9 mouse cellular contexts compared by ENCODE assay signal in genomic region chr14:75767492-75768274, GRCm38 (mm10). TPM values are rescaled to one million over a fixed set of nuclear protein-coding genes. Genes with fewer than 3 reads are reported as not detected.
A peak's percentile ranks its signal among the peaks of the same experiment; 100 is the strongest.
DNase-seq lines count a peak whose midpoint lies in the region; ATAC-seq and TF ChIP-seq lines count a peak whose summit lies in the region.
"Had no signal": no experiment of that assay in that cellular context is flagged by ENCODE, and none has a peak within 500 bp of the region (broad histone marks: within the 10 kb centered on the region; RNA-seq: fewer than 3 reads in every experiment).

No protein-coding gene starts in this region.

- peak overlapping the region; percentile 37 for H3K4me2 ChIP-seq in embryonic facial prominence, embryonic 15.5 days (replicated peaks)
- peak overlapping the region; percentile 51 for H3K4me2 ChIP-seq in heart, embryonic 13.5 days
- H3K4me2 ChIP-seq in kidney, postnatal 0 days (ENCODE audit: low read length): peak overlapping the region; percentile 30; the same call in 1 of the 2 replicates
- no peak overlapping the region for H3K4me2 ChIP-seq in liver, embryonic 11.5 days
- peak overlapping the region; percentile 40 for H3K4me2 ChIP-seq in neural tube, embryonic 12.5 days (replicated peaks)

- H3K36me3 ChIP-seq in embryonic facial prominence, embryonic 15.5 days: no peaks in the 10 kb centered on the region
- peaks cover 71% of the 10 kb centered on the region for H3K36me3 ChIP-seq in heart, embryonic 13.5 days
- peaks cover 4% of the 10 kb centered on the region; the same call in 1 of the 2 replicates for H3K36me3 ChIP-seq in kidney, postnatal 0 days (ENCODE audit: insufficient read depth, low read length)
- peaks cover 11% of the 10 kb centered on the region; the same call in 1 of the 2 replicates for H3K36me3 ChIP-seq in liver, embryonic 11.5 days (ENCODE audit: control insufficient read depth, insufficient read depth, low read length)
- peaks cover 41% of the 10 kb centered on the region for H3K36me3 ChIP-seq in neural tube, embryonic 12.5 days
- H3K36me3 ChIP-seq in thymus, adult 2 months (ENCODE audit: control insufficient read depth, insufficient read depth, low read length): peaks cover 8% of the 10 kb centered on the region

- no peak overlapping the region for H3K9ac ChIP-seq in embryonic facial prominence, embryonic 15.5 days
- peak overlapping the region; percentile 34; the same call in 1 of the 2 replicates for H3K9ac ChIP-seq in heart, embryonic 13.5 days
- H3K9ac ChIP-seq in kidney, postnatal 0 days (ENCODE audit: low read depth, low read length): no peak overlapping the region
- H3K9ac ChIP-seq in liver, embryonic 11.5 days (ENCODE audit: low read depth, low read length): no peak overlapping the region
- H3K9ac ChIP-seq in neural tube, embryonic 12.5 days: no peak overlapping the region

- no peaks in the 10 kb centered on the region for H3K27me3 ChIP-seq in embryonic facial prominence, embryonic 15.5 days
- no peaks in the 10 kb centered on the region for H3K27me3 ChIP-seq in heart, embryonic 13.5 days (replicated peaks)
- no peaks in the 10 kb centered on the region for H3K27me3 ChIP-seq in kidney, postnatal 0 days (ENCODE audit: insufficient read depth, low read length)
- no peaks in the 10 kb centered on the region for H3K27me3 ChIP-seq in liver, embryonic 11.5 days (replicated peaks; ENCODE audit: control insufficient read depth, insufficient read depth, low read length)
- no peaks in the 10 kb centered on the region for H3K27me3 ChIP-seq in neural tube, embryonic 12.5 days (replicated peaks)
- no peaks in the 10 kb centered on the region for H3K27me3 ChIP-seq in thymus, adult 2 months (ENCODE audit: control insufficient read depth, insufficient read depth, low read length)

- no peak overlapping the region for H3K27ac ChIP-seq in embryonic facial prominence, embryonic 15.5 days (replicated peaks)
- no peak overlapping the region for H3K27ac ChIP-seq in heart, embryonic 13.5 days (replicated peaks)
- H3K27ac ChIP-seq in kidney, postnatal 0 days: no peak overlapping the region
- no peak overlapping the region for H3K27ac ChIP-seq in liver, embryonic 11.5 days (ENCODE audit: low read depth, low read length)
- no peak overlapping the region for H3K27ac ChIP-seq in neural tube, embryonic 12.5 days
- H3K27ac ChIP-seq in thymus, adult 2 months (ENCODE audit: control insufficient read depth, insufficient read depth, low read length): no peak overlapping the region
- H3K27ac ChIP-seq: macrophage had no signal

- 47% methylated on average over 17 of the region's 17 CpGs for WGBS in embryonic facial prominence, embryonic 15.5 days
- 56% methylated on average over 17 of the region's 17 CpGs for WGBS in heart, embryonic 13.5 days
- WGBS in kidney, postnatal 0 days: 48% methylated on average over 17 of the region's 17 CpGs
- 64% methylated on average over 17 of the region's 17 CpGs for WGBS in liver, embryonic 11.5 days
- 50% methylated on average over 17 of the region's 17 CpGs for WGBS in neural tube, embryonic 12.5 days
- 71% methylated on average over 17 of the region's 17 CpGs for WGBS in thymus, adult 2 months

- H3K4me1 ChIP-seq in embryonic facial prominence, embryonic 15.5 days: no peaks in the 10 kb centered on the region
- H3K4me1 ChIP-seq in heart, embryonic 13.5 days: peaks cover 10% of the 10 kb centered on the region
- no peaks in the 10 kb centered on the region for H3K4me1 ChIP-seq in kidney, postnatal 0 days (replicated peaks; ENCODE audit: insufficient read depth, low read length)
- H3K4me1 ChIP-seq in liver, embryonic 11.5 days (replicated peaks; ENCODE audit: control insufficient read depth, insufficient read depth, low read length): peaks cover 2% of the 10 kb centered on the region
- H3K4me1 ChIP-seq in neural tube, embryonic 12.5 days: no peaks in the 10 kb centered on the region
- peaks cover 9% of the 10 kb centered on the region for H3K4me1 ChIP-seq in thymus, adult 2 months (replicated peaks; ENCODE audit: control insufficient read depth, insufficient read depth, low read length)

- peak; percentile 28 for ATAC-seq in CD4-positive, CD25-positive, alpha-beta regulatory T cell, adult 4 months
- ATAC-seq in embryonic facial prominence, embryonic 15.5 days (ENCODE audit: insufficient number of reproducible peaks, low FRiP score, low TSS enrichment, low read depth): peak; percentile 71; the same call in 1 of the 2 replicates
- ATAC-seq in heart, embryonic 13.5 days (ENCODE audit: extremely low read depth, insufficient number of reproducible peaks, low FRiP score, low TSS enrichment): no peak
- ATAC-seq in kidney, postnatal 0 days (replicated peaks; ENCODE audit: low FRiP score, low read depth): peak; percentile 68
- ATAC-seq in liver, embryonic 11.5 days (replicated peaks; ENCODE audit: low FRiP score): peak; percentile 53; the same call in 1 of the 2 replicates
- peak; percentile 89 for ATAC-seq in neural tube, embryonic 12.5 days (ENCODE audit: low FRiP score, low read depth)

- TF ChIP-seq CTCF in kidney, postnatal 0 days (IDR thresholded peaks at IDR 0.05; ENCODE audit: low read depth): peak; percentile 93
- no peak for TF ChIP-seq CTCF in thymus, adult 2 months (IDR thresholded peaks at IDR 0.05; ENCODE audit: borderline replicate concordance, control insufficient read depth, extremely low read depth, insufficient read depth, low read length, poor library complexity)

- peak; percentile 70 to 76 for DNase-seq in adrenal gland, postnatal 36 days
- peak; percentile 91 for DNase-seq in kidney, postnatal 0 days (ENCODE audit: low spot score)
- DNase-seq in liver, embryonic 11.5 days (ENCODE audit: low spot score): peak; percentile 63
- DNase-seq in thymus, adult 2 months: peak; percentile 67

- no peak for TF ChIP-seq POLR2A in thymus, adult 2 months (IDR thresholded peaks at IDR 0.05; ENCODE audit: control insufficient read depth, extremely low read depth, insufficient read depth, low read length, poor library complexity)

- 0 out of 2 replicates have a peak overlapping the region, but pooled peaks have one; percentile 17 for H3K4me3 ChIP-seq in embryonic facial prominence, embryonic 15.5 days (replicated peaks)
- H3K4me3 ChIP-seq in heart, embryonic 13.5 days: no peak overlapping the region
- no peak overlapping the region for H3K4me3 ChIP-seq in kidney, postnatal 0 days (replicated peaks; ENCODE audit: low read depth, low read length)
- no peak overlapping the region for H3K4me3 ChIP-seq in liver, embryonic 11.5 days (ENCODE audit: low read depth, low read length)
- no peak overlapping the region for H3K4me3 ChIP-seq in neural tube, embryonic 12.5 days
- no peak overlapping the region for H3K4me3 ChIP-seq in thymus, adult 2 months (ENCODE audit: control insufficient read depth, insufficient read depth, low read length)

- H3K9me3 ChIP-seq in embryonic facial prominence, embryonic 15.5 days (replicated peaks): no peaks in the 10 kb centered on the region
- H3K9me3 ChIP-seq in heart, embryonic 13.5 days: no peaks in the 10 kb centered on the region
- no peaks in the 10 kb centered on the region for H3K9me3 ChIP-seq in kidney, postnatal 0 days (replicated peaks; ENCODE audit: low read length)
- no peaks in the 10 kb centered on the region for H3K9me3 ChIP-seq in liver, embryonic 11.5 days (ENCODE audit: control insufficient read depth, low read length)
- no peaks in the 10 kb centered on the region for H3K9me3 ChIP-seq in neural tube, embryonic 12.5 days

RNA-seq across cellular contexts. Expression of gene Cog3, which starts 13.4 kb away (rescaled TPM):
- polyA plus RNA-seq in CD4-positive, CD25-positive, alpha-beta regulatory T cell, adult 4 months (2017; shearing (Covaris generic)): 10 to 100 TPM in 1 of 2 experiments, 1 to 10 TPM in 1; 9.4 to 11.3 TPM
- 10 to 100 TPM; 26.5 to 33.3 TPM for total RNA-seq in adrenal gland, postnatal 36 days (2021)
- 20.8 TPM in 2 replicates for polyA plus RNA-seq in embryonic facial prominence, embryonic 15.5 days (2015; fragmentation: Nextera tagmentation; extraction: Ambion mirVana)
- 11.7 and 11.8 TPM in 2 replicates for polyA plus RNA-seq in heart, embryonic 13.5 days (2015; fragmentation: Nextera tagmentation; extraction: Ambion mirVana)
- polyA plus RNA-seq in kidney, postnatal 0 days (2015; fragmentation: Nextera tagmentation; extraction: Ambion mirVana): 16.3 and 16.6 TPM in 2 replicates
- polyA plus RNA-seq in liver, embryonic 11.5 days (2014; fragmentation: Nextera tagmentation; extraction: Ambion mirVana): 18.1 and 19.3 TPM in 2 replicates
- polyA plus RNA-seq in neural tube, embryonic 12.5 days (2016; fragmentation: Nextera tagmentation; extraction: Ambion mirVana): 22.9 and 24.8 TPM in 2 replicates
- polyA plus RNA-seq in thymus, adult 2 months (2012; rRNA removed): 16.1 and 16.2 TPM in 2 replicates

RNA-seq across cellular contexts. Expression of gene Slc25a30, which starts 19.2 kb away (rescaled TPM):
- polyA plus RNA-seq in CD4-positive, CD25-positive, alpha-beta regulatory T cell, adult 4 months (2017; shearing (Covaris generic)): 10 to 100 TPM; 20.6 to 24.5 TPM
- 100 to 1,000 TPM; 206 to 215 TPM for total RNA-seq in adrenal gland, postnatal 36 days (2021)
- 3.5 and 3.8 TPM in 2 replicates for polyA plus RNA-seq in embryonic facial prominence, embryonic 15.5 days (2015; fragmentation: Nextera tagmentation; extraction: Ambion mirVana)
- polyA plus RNA-seq in heart, embryonic 13.5 days (2015; fragmentation: Nextera tagmentation; extraction: Ambion mirVana): 4.8 and 5.5 TPM in 2 replicates
- polyA plus RNA-seq in kidney, postnatal 0 days (2015; fragmentation: Nextera tagmentation; extraction: Ambion mirVana): 22.7 and 24.3 TPM in 2 replicates
- 6.4 and 7.3 TPM in 2 replicates for polyA plus RNA-seq in liver, embryonic 11.5 days (2014; fragmentation: Nextera tagmentation; extraction: Ambion mirVana)
- 7.7 and 8.6 TPM in 2 replicates for polyA plus RNA-seq in neural tube, embryonic 12.5 days (2016; fragmentation: Nextera tagmentation; extraction: Ambion mirVana)
- 10.9 and 15.7 TPM in 2 replicates for polyA plus RNA-seq in thymus, adult 2 months (2012; rRNA removed)
